Mouse (Mus musculus) cortical plate, adult 2 months (tissue): Measurements from ENCODE around the gene Myl10.

Experiments
- CTCF ChIP-seq: fragments of 200-500 bp; IDR thresholded peaks from 2 replicates; pipeline ENCODE4 v1.5.1; 2011; ENCODE audit warnings: mild to moderate bottlenecking, control low read depth, low read length; ENCODE audit not compliant: insufficient read depth; ENCODE audit errors: extremely low read depth
- POLR2A ChIP-seq: fragments of 200-500 bp; IDR thresholded peaks from 2 replicates; pipeline ENCODE4 v1.6.1; 2011; ENCODE audit warnings: mild to moderate bottlenecking, low read length, control low read depth; ENCODE audit not compliant: insufficient read depth; ENCODE audit errors: extremely low read depth

GRCm38 (mm10) chr5:136656830-136657395 lies 36.0 kb upstream of the Myl10 start:
- TF ChIP-seq CTCF (no peak), POLR2A (no peak)
